Mouse (Mus musculus) gonadal fat pad, adult 2 months (tissue): ENCODE data around the gene Gpr183. TPM values are rescaled to one million over a fixed set of nuclear protein-coding genes. Genes with fewer than 3 reads are reported as not detected.

ENCODE experiments used
- DNase-seq: peaks from one replicate; pipeline ENCODE4 v3.0.0-alpha.2; 2012; ENCODE audit warnings: low read depth
- polyA plus RNA-seq: library from polyadenylated mRNA; depleted of rRNA; stranded (reverse); fragments of >200 nt; gene quantifications from 2 replicates; pipeline ENCODE4 v1.2.3, GENCODE M21; 2012; rRNA removed

Gpr183 gene
- polyA plus RNA-seq: 1.9 and 2.8 TPM in 2 replicates

GRCm38 (mm10) chr14:121964990-121965389 lies at the start of gene Gpr183:
TSS of gene Gpr183 (minus strand) at chr14:121965195.
- DNase-seq: no peak

DNA sequence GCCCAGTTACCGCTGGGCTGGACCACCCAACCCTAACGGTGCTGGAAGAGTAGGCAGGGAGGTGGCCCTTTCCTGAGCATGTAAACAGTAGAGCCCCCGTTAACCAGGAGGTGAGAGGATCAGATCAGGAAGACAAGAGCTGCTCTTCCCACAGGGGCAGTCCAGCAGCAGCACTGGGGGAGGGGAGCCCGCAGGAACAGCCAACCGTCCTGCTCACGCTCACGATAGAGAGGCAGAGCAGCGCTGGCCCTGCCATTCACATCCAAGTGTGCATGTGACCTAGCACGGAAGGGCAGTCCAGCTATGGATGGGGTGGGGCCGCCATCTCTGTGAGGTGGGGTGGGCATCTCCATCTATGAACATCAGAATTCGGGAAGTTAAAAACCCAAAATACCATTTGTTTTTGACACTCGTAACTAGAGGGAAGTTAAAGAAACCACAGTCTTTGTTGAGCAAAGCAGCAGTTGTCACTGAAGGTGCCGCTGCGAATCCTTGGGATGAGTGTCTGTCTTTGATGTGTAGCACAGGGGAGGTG lies 48.5 kb upstream of the Gpr183 start:
- DNase-seq: no peak

GRCm38 (mm10) chr14:122012814-122013213 lies 47.8 kb upstream of the Gpr183 start:
- no peak for DNase-seq

DNA sequence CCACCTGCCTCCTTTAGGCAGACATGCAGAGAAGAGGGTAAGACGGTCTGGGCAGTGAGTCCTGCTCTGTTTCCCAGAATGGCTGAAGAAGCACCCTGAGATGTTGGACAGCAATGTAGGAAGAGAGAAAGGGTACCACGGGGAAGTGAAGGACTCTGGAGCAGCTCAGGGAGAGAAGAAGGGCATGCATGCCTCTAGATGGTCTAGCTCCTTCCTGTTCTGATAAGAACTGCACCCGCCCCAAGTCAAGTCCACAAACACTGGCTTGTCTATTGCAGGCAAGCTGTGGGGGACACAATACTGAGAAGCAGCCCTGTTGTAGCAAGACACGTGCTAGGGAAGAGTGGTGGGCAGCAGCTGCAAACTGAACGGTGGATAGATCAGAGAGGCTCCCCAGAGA lies 47.2 kb upstream of the Gpr183 start:
- no peak for DNase-seq

GRCm38 (mm10) chr14:122011768-122012167 lies 46.8 kb upstream of the Gpr183 start:
- no peak for DNase-seq

- peak; percentile 40 for DNase-seq
These were observed 45.3 kb upstream of the Gpr183 start for GRCm38 (mm10) chr14:122010301-122010700.

DNA sequence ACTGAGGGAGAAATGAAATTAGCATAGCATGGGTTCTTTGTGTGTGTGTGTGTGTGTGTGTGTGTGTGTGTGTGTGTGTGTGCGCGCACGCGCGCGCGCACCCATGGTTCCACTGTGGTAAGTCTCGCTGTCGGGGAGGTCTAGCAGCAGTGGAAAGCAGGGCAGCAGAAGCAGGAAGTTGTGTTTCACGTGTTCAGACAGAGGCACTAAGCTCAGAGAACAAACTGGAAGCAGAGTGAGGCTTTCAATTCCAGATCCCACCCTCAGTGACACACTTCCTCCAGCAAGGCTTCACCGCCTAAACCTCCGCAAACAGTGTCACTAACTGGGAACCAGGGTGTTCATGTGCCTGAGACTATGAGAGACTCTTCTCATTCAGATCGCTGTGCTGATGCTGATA lies 44.5 kb upstream of the Gpr183 start:
- no peak for DNase-seq

DNA sequence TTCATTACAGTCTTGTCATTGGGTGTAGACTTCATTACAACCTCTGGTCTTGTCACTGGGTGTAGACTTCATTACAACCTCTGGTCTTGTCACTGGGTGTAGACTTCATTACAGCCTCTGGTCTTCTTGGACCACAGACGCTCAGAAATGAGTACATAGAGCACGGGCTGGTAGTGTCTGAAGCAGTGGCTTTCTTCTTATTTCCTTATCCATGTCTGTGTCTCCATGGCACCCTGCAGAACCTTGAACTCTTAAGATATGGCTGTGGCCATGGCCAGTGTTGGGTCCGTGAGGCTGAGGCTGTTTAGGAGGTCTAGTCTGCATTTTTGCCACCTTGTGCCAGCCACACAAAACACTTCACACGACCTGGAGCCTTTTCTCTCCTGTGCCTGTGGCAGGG lies 43.3 kb upstream of the Gpr183 start:
- no peak for DNase-seq

GRCm38 (mm10) chr14:122003812-122004211 lies 38.8 kb upstream of the Gpr183 start:
- no peak for DNase-seq

- DNase-seq: no peak
These were observed 37.2 kb upstream of the Gpr183 start for GRCm38 (mm10) chr14:122002224-122002623.

GRCm38 (mm10) chr14:122000346-122001105 lies 35.5 kb upstream of the Gpr183 start:
- DNase-seq: no peak

GRCm38 (mm10) chr14:121999455-121999854 lies 34.5 kb upstream of the Gpr183 start:
- no peak for DNase-seq

DNA sequence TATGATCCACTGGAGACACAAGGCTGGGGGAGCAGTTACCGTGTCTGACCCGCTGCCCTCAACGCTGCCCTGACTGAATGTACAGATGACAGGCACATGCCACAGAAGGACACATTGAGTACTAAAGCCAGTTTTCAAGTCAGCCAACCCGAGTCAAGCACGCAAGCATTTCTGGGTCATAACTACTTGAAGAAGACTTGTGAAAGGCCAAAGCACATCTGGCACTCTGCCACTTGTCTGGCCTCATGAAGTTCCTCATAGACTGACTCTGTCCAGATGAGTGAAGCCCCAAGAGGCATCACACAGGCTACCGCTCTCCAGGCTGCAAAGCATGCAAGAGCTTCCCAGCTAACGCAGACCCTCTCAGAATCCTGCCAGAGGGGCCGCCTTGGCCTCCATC lies 31.8 kb upstream of the Gpr183 start:
- no peak for DNase-seq

- DNase-seq: no peak
These were observed 30.5 kb upstream of the Gpr183 start for GRCm38 (mm10) chr14:121995557-121995870.

DNA sequence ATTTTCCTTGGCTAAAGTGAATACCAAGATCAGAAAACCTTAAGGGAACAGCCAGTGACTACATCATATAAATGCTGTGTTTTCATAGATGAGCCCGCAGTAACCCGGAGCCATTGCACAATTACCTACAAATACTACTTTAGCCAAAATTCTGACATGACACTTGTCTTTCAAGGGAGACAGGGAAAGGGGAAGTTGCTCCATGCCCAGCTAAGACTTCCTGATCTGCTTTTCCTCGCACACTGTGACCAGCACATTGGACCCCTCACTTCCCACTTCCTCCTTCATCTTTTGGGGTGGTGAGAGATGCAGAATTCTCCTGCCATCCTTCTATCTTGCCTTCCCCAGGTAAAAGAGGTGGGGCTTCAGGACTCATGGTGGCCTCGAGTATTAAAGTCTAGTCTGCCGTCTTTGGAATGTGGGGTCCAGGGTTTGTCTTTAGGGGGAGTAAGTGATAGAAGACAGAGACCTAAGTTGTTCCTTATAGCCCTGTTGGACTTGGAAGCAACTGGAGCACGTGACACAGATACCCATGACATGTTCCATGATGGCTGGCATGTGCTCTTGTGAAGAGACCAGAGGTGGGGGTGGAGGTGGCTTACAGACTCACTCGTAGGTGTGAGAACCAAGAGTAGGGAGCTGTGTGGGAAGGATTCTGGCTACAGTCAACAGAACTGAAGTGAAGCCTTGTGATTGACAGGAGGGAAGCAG lies 30.0 kb upstream of the Gpr183 start:
- DNase-seq: no peak

- no peak for DNase-seq
These were observed 29.2 kb upstream of the Gpr183 start for GRCm38 (mm10) chr14:121994171-121994700.

DNA sequence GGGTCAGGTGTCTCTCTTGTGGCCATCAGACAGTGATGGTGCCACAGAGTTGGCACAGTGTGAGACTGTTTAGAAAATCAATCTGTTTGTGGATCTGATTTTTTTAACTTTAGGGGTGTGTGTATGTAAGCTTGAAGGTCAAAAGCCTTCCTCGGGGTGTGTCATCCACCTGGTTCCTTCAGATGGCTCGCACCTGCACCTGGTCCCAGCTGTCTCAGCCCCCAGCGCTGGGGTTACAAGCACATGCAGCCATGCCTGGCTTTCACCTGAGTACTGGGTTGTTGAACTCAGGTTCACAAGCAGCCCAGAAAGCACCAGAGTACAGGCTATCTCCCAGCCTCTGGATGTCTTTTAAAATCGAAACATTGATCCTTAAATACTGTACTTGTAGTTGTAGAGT lies 28.6 kb upstream of the Gpr183 start:
- DNase-seq: no peak

DNA sequence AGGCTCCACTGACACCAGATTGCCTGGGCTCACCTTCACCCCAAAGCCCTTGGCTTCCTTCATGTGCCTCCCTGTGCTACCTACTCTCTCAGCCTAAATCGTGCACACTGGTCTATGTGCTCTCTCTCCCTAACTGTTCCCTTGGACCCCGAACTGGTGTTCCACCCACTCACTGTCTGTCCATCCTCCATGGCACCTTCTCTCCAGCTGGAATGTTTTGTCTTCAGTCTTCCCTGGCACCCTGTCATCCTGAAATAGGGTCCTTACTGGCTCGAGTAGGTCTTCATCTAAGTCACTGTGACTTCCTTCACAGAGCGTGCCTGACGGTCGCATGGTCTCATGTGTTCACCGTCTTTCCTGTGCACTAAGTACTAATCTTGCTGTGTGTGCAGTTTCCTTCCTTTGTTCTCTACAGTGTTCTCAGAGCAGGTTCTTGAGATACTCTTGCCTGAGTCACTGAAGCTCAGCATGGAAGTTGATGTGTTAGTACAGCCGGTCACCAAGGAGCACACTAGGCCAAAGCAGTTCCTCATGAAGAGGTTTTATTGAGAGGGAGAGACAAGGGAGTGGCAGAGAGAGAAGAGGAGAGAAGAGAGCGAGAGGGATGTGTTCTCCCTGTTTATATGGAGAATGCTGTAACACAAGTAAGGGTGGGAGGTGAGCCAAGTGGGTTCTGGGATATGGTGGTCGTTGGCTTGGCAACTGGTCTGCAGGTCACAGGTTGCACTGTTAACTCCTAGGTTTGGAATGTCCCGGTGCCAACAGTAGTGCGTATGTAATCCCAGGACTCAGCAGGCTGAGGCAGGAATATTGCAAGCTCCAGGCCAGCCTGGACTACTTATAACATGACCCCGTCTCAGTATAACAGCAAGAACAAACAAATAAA lies 27.6 kb upstream of the Gpr183 start:
- no peak for DNase-seq

DNA sequence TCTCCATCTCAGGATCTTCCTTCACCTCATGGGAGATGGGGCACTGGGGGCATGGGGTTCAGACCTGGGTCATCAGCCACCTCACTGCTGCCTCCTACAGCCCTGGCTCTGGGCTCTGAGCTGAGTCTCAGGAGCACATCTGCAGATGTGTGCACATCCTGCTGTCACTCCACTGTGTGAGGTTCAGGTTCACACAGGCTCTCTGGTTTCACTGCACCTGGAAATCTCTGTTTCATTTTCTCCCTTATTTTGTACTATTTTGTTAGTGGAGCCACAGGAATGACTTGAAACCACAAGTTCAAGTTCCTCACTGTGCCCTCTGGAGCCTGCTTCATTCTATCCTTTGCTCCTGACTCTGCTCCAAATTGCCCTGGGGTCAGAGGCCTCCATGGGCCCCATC lies 26.9 kb upstream of the Gpr183 start:
- no peak for DNase-seq

GRCm38 (mm10) chr14:121990897-121991296 lies 25.9 kb upstream of the Gpr183 start:
- DNase-seq: no peak

- DNase-seq: no peak
These were observed 24.9 kb upstream of the Gpr183 start for GRCm38 (mm10) chr14:121989869-121990268.

- DNase-seq: no peak
These were observed 24.3 kb upstream of the Gpr183 start for GRCm38 (mm10) chr14:121989331-121989730.
